Mouse (Mus musculus) intestine, embryonic 14.5 days (tissue): ENCODE data around the gene Ttc30a1. TPM values are rescaled to one million over a fixed set of nuclear protein-coding genes. Genes with fewer than 3 reads are reported as not detected.
"Not testable (repeated sequence)": the region's sequence is repeated elsewhere in the genome, so short reads cannot be mapped to it uniquely, and the experiment has no call there.

ENCODE experiments used
- ATAC-seq: fragments of 200-750 bp; cut with Nextera tagmentation; replicated peaks from 2 replicates; pipeline ENCODE4 v1.8.0; 2017; ENCODE audit warnings: low read depth, moderate number of reproducible peaks, moderate TSS enrichment, moderate library complexity; ENCODE audit not compliant: low FRiP score, low TSS enrichment
- DNase-seq: peaks from one replicate; pipeline ENCODE4 v3.0.0-alpha.2; 2018; ENCODE audit warnings: low spot score
- H3K27ac ChIP-seq: fragments of 300-500 bp; sonication (generic); 2 replicates; pipeline ENCODE4 v1.5.1; 2014; ENCODE audit warnings: low read depth, mild to moderate bottlenecking, control low read depth
- H3K27me3 ChIP-seq: fragments of 300-500 bp; sonication (generic); replicated peaks from 2 replicates; pipeline ENCODE4 v1.6.1; 2014; ENCODE audit warnings: low read length, control low read depth; ENCODE audit not compliant: control insufficient read depth, insufficient read depth
- H3K36me3 ChIP-seq: fragments of 300-500 bp; sonication (generic); 2 replicates; pipeline ENCODE4 v1.6.1; 2014; ENCODE audit warnings: low read length, control low read depth; ENCODE audit not compliant: control insufficient read depth, insufficient read depth
- H3K4me1 ChIP-seq: fragments of 300-500 bp; sonication (generic); replicated peaks from 2 replicates; pipeline ENCODE4 v1.6.1; 2014; ENCODE audit warnings: low read length, control low read depth, mixed read lengths; ENCODE audit not compliant: control insufficient read depth, insufficient read depth
- H3K4me2 ChIP-seq: fragments of 300-500 bp; sonication (generic); 2 replicates; pipeline ENCODE4 v1.6.1; 2014; ENCODE audit warnings: low read length
- H3K4me3 ChIP-seq: fragments of 300-500 bp; sonication (generic); 2 replicates; pipeline ENCODE4 v1.5.1; 2014; ENCODE audit warnings: low read depth, low read length, control low read depth, mixed read lengths
- H3K9ac ChIP-seq: fragments of 300-500 bp; sonication (generic); 2 replicates; pipeline ENCODE4 v1.6.1; 2014; ENCODE audit warnings: mild to moderate bottlenecking, low read length
- H3K9me3 ChIP-seq: fragments of 300-500 bp; sonication (generic); 2 replicates; pipeline ENCODE4 v1.6.1; 2016; ENCODE audit warnings: low read length, control low read depth; ENCODE audit not compliant: control insufficient read depth
- WGBS: fragments of 180-500 bp; shearing (Covaris S2); extraction: QIAGEN DNeasy Blood & Tissue Kit; methylation state at CpG from one replicate; pipeline ENCODE4 v1.1.7; 2014; 5-methylcytosine and 5-hydroxymethylcytosine counted together
- polyA plus RNA-seq: library from polyadenylated mRNA; unstranded; fragments of >200 nt; fragmentation: Nextera tagmentation; extraction: Ambion mirVana; gene quantifications from 2 replicates; pipeline ENCODE4 v1.2.1, GENCODE M21; 2014

The Ttc30a1 gene
- polyA plus RNA-seq, 1 experiment from 2014 or later, result 6.5 TPM

GRCm38 (mm10) chr2:75977752-75978368, 3.9 kb downstream of the Ttc30a1 start, which contains the start of gene Ttc30a2:
Ttc30a2 (minus strand) TSS chr2:75978170.
- 28% methylated on average over 18 of the region's 24 CpGs for WGBS
- 0 out of 2 replicates have a peak within 1 kb of the TSS, but pooled peaks have one; percentile 7 for H3K4me2 ChIP-seq
- H3K27me3 ChIP-seq, H3K9ac ChIP-seq, H3K4me1 ChIP-seq, H3K4me3 ChIP-seq, H3K27ac ChIP-seq, DNase-seq, H3K36me3 ChIP-seq, ATAC-seq, H3K9me3 ChIP-seq: not testable (repeated sequence)

GRCm38 (mm10) chr2:75976070-75976469, 5.7 kb downstream of the Ttc30a1 start:
- not testable (repeated sequence) for H3K4me2 ChIP-seq, H3K36me3 ChIP-seq, H3K27me3 ChIP-seq, DNase-seq, H3K4me1 ChIP-seq, H3K9me3 ChIP-seq, ATAC-seq, H3K4me3 ChIP-seq, H3K27ac ChIP-seq, H3K9ac ChIP-seq
- 88% methylated on average over 2 of the region's 2 CpGs for WGBS

GRCm38 (mm10) chr2:75974131-75974530, 7.6 kb downstream of the Ttc30a1 start:
- 62% methylated on average over 9 of the region's 9 CpGs for WGBS
- H3K4me3 ChIP-seq, result no peak overlapping the region
- DNase-seq (no peak), ATAC-seq (no peak)
- no peak overlapping the region for H3K9ac ChIP-seq
- no peaks in the 10 kb centered on the region for H3K36me3 ChIP-seq
- H3K9me3 ChIP-seq, result no peaks in the 10 kb centered on the region
- H3K4me2 ChIP-seq, result no peak overlapping the region
- H3K27ac ChIP-seq, result no peak overlapping the region
- no peaks in the 10 kb centered on the region for H3K4me1 ChIP-seq
- H3K27me3 ChIP-seq, result no peaks in the 10 kb centered on the region

GRCm38 (mm10) chr2:75964972-75965371, 16.8 kb downstream of the Ttc30a1 start:
- Histone ChIP-seq H3K4me2 (peak overlapping the region; percentile 42), H3K4me3 (no peak overlapping the region), H3K9me3 (no peaks in the 10 kb centered on the region), H3K9ac (no peak overlapping the region), H3K27ac (no peak overlapping the region), H3K27me3 (no peaks in the 10 kb centered on the region), H3K36me3 (no peaks in the 10 kb centered on the region), H3K4me1 (peaks cover 13% of the 10 kb centered on the region)
- ATAC-seq, result 0 out of 2 replicates have a peak, but pooled peaks have one; percentile 19
- DNase-seq, result no peak
- WGBS, result 18% methylated on average over 5 of the region's 5 CpGs

- no peaks in the 10 kb centered on the region for H3K36me3 ChIP-seq
- peaks cover 17% of the 10 kb centered on the region for H3K4me1 ChIP-seq
- peak; percentile 34; the same call in 1 of the 2 replicates for ATAC-seq
- H3K27ac ChIP-seq, result no peak overlapping the region
- peak; percentile 74 for DNase-seq
- H3K27me3 ChIP-seq, result no peaks in the 10 kb centered on the region
- no peak overlapping the region for H3K9ac ChIP-seq
- peak overlapping the region; percentile 42 for H3K4me2 ChIP-seq
- H3K9me3 ChIP-seq, result no peaks in the 10 kb centered on the region
- WGBS, result 17% methylated on average over 14 of the region's 14 CpGs
- no peak overlapping the region for H3K4me3 ChIP-seq
Measured at GRCm38 (mm10) chr2:75964512-75964911, 17.3 kb downstream of the Ttc30a1 start.

- Histone ChIP-seq H3K4me2 (peak overlapping the region; percentile 42; the same call in 1 of the 2 replicates), H3K4me1 (peaks cover 17% of the 10 kb centered on the region), H3K27me3 (no peaks in the 10 kb centered on the region), H3K9ac (no peak overlapping the region), H3K4me3 (no peak overlapping the region), H3K27ac (no peak overlapping the region), H3K36me3 (no peaks in the 10 kb centered on the region), H3K9me3 (no peaks in the 10 kb centered on the region)
- ATAC-seq (no peak), DNase-seq (no peak)
- 62% methylated on average over 5 of the region's 5 CpGs for WGBS
Measured at GRCm38 (mm10) chr2:75964051-75964450, 17.7 kb downstream of the Ttc30a1 start.

GRCm38 (mm10) chr2:75963211-75963840, 18.4 kb downstream of the Ttc30a1 start:
- no peak overlapping the region for H3K9ac ChIP-seq
- DNase-seq (no peak), ATAC-seq (no peak)
- H3K36me3 ChIP-seq, result no peaks in the 10 kb centered on the region
- H3K27me3 ChIP-seq, result no peaks in the 10 kb centered on the region
- peaks cover 17% of the 10 kb centered on the region for H3K4me1 ChIP-seq
- H3K4me3 ChIP-seq, result no peak overlapping the region
- H3K9me3 ChIP-seq, result no peaks in the 10 kb centered on the region
- H3K27ac ChIP-seq, result no peak overlapping the region
- no peak overlapping the region for H3K4me2 ChIP-seq
- WGBS, result 61% methylated on average over 10 of the region's 10 CpGs

- no peak for ATAC-seq
- 54% methylated on average over 15 of the region's 15 CpGs for WGBS
- H3K4me3 ChIP-seq, result no peak overlapping the region
Measured at GRCm38 (mm10) chr2:75960366-75961330, 21.1 kb downstream of the Ttc30a1 start.

More at GRCm38 (mm10) chr2:75960366-75961330, 21.1 kb downstream of the Ttc30a1 start:
- peak; percentile 61 for DNase-seq
- Histone ChIP-seq H3K4me1 (peaks cover 17% of the 10 kb centered on the region), H3K36me3 (no peaks in the 10 kb centered on the region), H3K4me2 (peak overlapping the region; percentile 34; the same call in 1 of the 2 replicates), H3K9me3 (no peaks in the 10 kb centered on the region), H3K27me3 (no peaks in the 10 kb centered on the region; the same call in 1 of the 2 replicates), H3K9ac (no peak overlapping the region), H3K27ac (peak overlapping the region; percentile 39; the same call in 1 of the 2 replicates)
